Mouse (Mus musculus) liver, embryonic 14.5 days (tissue): ENCODE results near the gene Acan.

Experiments used
- CTCF ChIP-seq: IDR thresholded peaks from 2 replicates; pipeline ENCODE4 v1.5.1; 2016; ENCODE audit warnings: antibody characterized with exemption, low read depth, control low read depth
- EP300 ChIP-seq: IDR thresholded peaks from 2 replicates; pipeline ENCODE4 v1.6.1; 2016; ENCODE audit warnings: antibody characterized with exemption, low read depth

- TF ChIP-seq CTCF (0 out of 2 replicates have a peak, but pooled peaks have one; percentile 19), EP300 (no peak)
These were observed 80.1 kb downstream of the Acan start for GRCm38 (mm10) chr7:79133391-79133790.
